Mouse (Mus musculus) MEL-GATA-1-ER (cell line): ENCODE measurements around the gene Klk14.
"Not testable (repeated sequence)": the region's sequence is repeated elsewhere in the genome, so short reads cannot be mapped to it uniquely, and the experiment has no call there.

ENCODE experiments used
- DNase-seq: peaks from one replicate; pipeline ENCODE4 v3.0.0-alpha.2; 2012; ENCODE audit warnings: low read depth; ENCODE audit errors: extremely low read depth

The Klk14 gene

DNA sequence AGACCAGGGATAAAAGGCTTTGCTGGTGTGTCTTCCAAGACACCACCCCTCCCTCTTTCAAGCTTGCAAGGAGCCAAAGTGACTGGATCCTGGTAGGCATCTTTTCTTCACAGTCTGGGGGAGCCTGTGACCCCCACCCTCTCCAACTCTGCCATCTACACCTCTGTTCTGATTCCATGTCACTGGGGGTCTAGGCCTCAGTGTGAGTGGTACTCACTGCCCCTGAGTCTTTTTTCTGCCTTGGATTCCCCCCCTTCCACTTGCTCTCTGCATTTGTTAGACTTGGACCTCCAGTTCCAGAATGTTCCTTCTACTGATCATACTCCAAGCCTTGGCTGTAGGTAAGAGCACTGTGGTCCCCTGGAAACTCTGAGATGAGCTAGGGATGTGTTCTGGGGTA is at the start of gene Klk14:
Klk14 (plus strand) TSS at position 301 of the 400 bp plus-strand sequence.
- no peak for DNase-seq

DNA sequence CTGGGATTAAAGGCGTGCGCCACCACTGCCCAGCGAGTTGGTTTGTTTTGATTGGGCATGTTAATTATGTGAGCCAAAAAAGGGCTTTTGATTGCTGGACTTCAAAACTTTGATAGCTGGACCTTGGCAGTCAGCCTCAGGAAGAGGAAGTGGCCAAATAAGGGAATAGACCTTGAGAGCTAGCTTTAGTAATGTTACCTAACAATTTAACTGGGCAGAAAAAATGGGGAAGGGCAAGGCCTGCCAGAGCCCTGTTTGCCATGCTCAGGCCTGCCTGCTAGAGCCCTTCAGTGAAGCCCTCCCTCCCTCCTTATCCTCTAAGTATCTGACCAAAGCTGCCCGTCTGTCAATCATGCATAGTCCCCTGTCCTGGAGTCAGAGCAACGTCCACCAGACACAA is 47.6 kb upstream of the Klk14 start:
- no peak for DNase-seq

DNA sequence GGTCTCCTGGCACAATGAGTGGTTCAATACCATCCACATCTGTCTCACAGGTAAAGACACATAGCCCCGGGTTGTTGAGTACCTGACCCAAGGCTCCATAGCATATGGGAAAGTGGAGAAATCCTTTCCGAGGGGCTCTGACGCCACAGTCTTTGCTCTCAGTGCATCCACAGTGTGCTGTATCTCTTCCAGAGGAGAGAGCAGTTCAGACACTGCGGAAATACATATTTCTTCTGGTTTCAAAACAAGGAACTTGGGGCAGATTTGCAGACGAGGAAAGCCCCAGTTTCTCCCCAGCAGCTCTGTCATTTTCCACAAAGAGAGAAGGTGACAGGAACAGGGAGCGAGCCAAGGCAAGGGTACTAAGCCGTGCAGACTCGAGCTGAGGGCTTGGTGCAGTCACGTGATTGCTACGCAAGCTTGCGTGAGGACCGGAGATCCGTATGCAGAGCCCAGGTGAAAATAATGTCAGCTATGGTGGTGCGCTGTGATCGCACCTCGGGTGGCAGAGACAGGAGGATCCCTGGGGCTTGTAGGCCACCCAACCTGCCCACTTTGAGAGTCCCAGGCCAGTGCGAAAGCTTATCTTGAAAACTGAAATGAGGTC is 47.1 kb upstream of the Klk14 start:
- no peak for DNase-seq

DNA sequence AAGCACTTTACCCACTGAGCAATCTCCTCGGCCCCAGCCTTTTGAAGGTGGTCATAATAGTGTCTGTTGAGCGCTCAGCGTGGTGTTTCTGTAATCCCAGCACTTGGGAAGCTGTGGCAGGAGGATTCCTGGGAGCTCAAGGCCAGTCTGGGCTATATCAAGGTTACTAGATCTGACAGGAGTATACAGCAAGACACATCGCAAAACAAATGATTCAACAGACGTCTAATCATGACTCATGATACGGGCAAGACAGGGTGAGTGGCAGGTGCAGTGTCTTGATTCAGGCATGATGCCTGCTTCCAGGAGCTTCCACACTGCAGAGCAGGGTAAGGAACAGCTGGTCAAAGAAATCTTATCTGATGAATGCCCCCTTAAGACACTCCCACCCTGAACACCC is 37.5 kb upstream of the Klk14 start:
- no peak for DNase-seq

DNA sequence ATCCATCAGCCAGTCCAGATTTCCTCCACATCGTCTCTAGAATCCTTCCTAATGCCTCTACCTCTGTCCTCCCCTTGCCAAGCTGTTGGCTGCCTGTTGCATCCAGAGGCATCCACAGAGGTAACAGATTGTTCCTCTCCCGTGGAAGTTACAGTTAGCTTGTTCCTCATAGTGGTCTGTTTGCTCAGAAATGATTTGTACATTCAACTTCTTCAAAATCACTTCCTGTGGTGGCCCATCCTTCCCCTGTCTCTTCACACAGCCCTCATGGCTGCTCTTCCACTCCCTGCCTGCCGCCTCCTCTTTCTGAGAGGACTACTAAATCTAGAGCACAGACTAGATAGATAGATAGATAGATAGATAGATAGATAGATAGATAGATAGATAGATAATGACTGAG is 35.7 kb upstream of the Klk14 start:
- no peak for DNase-seq

DNA sequence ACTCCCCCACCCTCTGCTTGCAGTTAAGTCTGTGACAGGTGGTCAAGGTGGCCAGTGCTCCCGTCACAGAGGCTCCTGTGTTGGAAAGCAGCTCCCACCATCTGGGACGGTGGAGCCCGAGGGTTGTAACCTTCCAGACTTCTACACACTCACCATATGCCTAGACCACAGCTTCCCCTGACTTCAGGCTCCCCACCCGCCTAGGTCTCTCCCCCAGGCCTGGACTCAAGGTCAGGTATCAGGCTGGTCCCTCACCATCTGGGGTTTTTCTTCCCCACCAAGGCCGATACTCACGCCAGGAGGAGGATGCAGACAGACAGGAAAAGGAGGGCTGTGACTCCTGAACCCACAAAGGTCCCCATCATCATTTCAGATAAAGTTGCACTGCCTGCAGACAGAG is 34.0 kb upstream of the Klk14 start:
- no peak for DNase-seq

DNA sequence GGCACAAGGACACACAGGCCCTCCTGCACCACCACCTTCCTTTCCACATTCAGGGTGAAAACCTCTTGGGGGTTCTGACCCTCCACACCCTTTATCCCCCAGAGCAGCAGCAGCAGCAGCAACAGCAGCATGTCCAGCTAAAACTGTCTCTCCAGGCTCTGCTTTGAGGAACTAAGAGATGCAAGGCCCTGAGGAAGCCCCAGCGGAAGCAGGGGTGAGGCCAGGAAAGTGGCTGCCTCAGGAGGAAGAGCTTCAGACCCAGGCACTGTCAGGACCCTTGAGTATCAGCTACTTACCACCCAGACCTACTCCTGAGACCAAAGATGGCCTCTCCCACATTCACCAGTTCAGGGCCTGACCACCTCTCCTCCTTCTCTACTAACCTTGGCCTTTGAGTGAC is 30.2 kb upstream of the Klk14 start, which contains the start of gene Siglece:
Siglece (minus strand) TSS at position 160 of the 400 bp plus-strand sequence.
- no peak for DNase-seq

DNA sequence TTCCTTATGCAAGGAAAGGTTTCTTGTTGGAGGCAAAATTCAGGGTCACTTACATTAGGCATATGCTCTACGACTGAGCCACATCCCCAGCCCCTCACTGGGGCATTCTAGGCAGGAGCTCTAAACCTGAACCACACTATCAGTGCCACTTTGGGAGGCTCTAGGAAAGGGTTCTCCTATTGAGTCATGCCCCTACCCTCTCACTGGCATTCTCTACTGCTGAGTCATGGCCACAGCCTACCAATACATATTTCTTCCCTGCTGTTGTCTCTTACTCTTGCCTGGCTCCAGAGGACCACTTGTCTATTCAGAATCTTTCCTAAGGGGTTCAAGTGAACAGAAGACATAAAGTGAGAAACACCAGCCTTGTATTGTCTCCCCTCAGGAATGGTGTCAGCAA is 27.4 kb upstream of the Klk14 start:
- no peak for DNase-seq

DNA sequence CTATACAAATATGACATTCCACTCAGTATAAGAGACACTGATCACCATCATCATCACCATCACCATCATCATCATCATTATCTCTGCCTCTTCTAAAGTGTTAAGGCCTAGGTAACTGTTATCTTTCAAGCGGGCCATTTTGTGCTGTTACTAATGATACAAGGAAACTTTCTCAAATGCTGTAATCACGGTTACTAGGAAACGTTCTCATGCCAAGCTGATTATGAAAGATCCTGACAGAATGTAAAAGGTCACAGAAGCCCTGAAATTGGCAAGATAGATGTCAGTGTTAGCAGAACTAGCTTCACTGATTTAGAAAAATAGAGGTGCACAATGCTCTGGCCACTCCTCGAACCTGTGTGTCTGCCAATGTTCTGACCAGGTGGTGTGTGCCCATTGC is 23.0 kb upstream of the Klk14 start:
- not testable (repeated sequence) for DNase-seq

DNA sequence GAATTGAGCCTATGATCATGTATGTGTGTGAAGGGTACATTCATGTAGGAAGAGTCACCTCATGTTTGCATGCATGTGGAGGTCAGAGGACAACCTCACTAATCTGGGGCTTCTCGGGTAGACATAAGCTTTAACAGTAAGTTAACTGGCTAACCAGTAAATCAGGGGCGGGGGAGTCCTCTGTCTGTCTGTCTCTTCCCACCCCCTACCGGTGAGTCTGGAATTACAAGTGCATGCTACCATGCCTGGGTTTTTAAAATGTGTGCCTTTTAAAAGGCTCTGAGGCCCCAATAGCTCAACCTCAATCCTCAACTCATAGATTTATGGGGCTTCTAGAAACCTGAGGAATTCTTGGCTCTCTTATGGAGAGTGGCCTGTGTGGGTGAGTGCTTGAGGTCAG is 21.6 kb upstream of the Klk14 start:
- DNase-seq: no peak

DNA sequence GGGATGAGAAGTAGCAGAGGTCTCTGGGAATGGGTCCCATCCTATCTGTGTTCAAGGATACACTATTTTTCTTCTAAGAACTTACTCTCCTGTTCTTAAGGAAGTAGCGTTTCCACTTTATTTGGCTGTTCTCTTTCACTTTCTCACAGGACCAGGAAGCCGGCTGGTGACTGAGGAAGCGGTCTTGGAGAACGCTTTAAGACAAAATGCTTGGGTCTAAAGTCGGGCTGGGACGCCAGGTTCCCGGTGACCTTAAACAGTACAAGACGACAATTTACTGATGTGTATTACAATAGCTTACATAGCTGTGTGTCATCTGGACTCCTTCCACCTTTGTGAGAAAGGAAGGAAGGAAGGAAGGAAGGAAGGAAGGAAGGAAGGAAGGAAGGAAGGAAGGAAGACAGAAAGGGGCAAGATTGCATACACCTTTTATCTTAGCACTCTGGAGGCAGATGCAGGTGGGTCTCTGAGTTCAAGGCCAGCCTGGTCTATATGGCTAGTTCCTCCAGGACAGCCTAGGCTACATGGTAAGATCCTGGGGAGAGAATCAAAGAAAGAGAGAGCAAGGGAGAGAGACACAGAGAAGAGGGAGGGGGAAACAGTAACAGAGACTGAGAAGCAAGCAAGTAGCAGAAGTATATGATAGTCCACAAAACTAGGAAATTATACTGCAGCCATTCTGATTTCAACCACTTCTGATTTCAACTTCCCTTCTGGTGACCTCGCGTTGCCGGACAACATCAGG is 19.0 kb upstream of the Klk14 start:
- no peak for DNase-seq

DNA sequence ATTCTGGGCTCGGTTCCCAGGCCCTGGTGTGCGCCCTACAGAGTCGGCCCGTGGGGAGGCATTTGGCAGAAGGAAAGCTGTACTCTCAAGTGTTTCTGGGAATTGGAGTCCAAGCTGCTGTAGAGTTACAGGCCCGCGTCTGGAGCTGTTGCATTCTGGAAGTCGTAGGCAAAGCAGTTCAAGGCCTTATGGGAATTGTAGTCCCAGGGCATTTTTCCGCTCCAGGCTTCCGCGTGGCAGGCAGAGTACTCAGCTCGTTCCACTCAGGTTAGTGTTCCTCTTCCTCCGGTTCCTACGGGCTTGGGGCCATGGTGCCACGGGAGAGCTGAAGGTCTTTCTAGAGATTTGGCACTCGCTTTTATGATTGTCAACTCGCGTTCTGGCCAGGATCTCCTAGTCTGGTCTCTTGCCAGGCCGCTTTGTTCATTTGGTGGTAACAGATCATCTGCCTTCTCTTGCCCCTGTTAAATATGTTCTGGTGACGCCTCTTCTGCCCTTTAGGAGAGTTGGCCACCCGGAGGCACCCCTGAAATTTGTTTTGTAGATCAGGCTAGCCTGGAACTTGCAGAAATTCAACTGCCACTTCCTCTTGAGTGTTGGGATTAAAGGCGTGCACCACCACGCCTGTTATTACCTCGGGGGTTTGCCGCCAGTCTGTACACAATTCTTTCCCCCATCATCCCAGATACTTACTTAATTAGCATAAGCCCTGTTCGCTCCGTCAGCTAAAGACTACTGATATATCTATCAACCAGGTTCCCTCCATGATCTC is 18.2 kb upstream of the Klk14 start, which contains the start of gene Ctu1:
Ctu1 (plus strand) TSS at position 208 of the 772 bp plus-strand sequence.
- DNase-seq: peak; percentile 93

DNA sequence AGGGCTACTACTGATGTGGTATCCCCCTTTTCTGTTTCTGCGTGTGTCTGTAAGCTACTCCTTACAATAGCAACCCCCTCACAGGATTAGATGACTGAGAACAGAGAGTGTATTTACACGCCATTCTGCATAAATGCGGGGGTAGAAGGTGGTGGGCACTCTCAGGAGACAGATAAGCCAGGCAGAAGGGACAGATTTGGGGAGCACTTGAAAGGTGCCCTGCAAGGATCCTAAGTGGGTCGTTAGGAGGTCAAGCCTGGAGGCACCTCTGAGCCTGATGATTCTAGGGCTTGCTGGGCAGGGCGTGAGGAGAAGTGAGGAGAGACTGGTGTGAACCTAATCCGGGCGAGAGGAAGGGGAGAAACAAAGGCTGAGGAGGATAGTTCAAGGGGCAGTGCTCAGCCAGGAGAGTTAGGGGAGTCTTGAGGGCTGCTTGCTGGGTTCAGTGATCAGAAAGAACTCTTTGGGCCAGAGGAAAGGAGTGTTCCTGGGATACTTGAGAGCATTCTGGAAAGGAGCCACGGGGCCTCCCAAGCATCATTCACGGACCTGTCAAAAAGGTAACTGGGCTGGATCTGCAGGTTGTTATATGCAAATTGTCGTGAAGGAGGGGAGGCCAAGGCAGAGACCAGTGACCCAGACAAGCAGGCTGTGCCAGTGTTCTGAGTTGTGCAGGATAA is 17.5 kb upstream of the Klk14 start:
- DNase-seq: no peak

DNA sequence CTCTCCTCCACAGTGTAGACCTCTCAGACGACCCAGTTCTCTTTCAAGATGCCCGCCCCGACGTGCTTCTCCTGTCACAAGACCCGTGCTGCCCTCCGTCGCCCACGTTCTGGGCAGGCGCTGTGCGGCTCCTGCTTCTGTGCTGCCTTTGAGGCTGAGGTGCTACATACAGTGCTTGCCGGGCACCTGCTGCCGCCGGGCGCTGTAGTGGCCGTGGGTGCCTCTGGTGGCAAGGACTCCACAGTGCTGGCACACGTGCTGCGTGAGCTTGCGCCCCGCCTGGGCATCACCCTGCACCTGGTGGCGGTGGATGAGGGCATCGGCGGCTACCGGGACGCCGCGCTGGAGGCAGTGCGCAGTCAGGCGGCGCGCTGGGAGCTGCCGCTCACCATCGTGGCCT is 15.1 kb upstream of the Klk14 start:
- DNase-seq: no peak

DNA sequence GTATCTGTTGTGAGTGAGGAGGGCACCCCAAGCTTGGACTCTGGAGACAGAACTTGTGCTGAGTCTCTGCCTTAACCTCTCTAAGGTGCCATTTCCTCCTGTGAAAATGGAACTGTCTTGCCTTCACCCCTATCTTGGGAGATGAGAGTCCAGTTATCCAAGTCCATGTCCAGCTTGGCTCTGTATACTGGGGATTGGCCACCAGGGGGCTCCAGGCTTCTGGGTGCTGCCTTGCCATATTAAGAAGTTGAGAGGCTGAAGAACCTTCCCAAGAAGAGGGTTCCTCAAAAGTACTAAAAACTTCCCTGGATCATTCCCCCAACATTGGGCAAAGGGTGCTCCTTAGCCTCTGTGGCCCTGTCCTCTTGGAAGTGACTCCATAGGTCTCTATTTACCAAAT is 11.7 kb upstream of the Klk14 start:
- no peak for DNase-seq

DNA sequence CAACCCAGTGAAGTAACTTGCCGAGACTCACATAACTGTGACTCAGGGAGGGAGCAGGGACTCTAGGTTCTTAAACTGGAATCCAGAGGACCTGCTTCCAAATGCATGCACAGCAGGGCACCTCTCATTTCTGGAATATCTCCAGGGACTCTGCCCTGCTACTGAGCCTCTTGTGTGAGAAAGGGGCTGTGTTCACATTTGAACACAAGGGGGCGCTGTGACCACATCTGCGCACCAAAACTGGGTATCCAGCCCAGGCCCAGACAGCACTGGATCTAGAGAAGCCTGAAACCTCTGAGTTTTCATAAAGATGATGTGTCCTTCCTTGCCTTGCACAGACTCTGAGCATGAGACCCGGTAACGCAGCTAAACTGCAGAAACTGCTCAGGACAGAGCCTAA is 9.3 kb upstream of the Klk14 start:
- no peak for DNase-seq

DNA sequence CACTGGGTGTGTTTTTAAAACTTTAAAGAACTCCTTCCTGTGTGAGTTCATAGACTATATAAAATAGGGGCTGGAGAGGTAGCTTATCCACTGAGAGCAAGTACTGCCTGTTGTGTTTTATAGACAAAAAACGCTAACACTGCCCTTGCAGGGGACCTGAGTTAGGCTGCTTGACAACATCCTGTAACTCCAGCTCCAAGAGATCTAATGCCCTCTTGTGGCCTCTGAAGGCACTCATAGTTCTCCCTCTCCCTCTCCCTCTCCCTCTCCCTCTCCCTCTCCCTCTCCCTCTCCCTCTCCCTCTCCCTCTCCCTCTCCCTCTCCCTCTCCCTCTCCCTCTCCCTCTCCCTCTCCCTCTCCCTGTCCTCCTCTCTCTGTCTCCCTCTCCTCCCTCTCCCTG is 7.7 kb upstream of the Klk14 start:
- not testable (repeated sequence) for DNase-seq

DNA sequence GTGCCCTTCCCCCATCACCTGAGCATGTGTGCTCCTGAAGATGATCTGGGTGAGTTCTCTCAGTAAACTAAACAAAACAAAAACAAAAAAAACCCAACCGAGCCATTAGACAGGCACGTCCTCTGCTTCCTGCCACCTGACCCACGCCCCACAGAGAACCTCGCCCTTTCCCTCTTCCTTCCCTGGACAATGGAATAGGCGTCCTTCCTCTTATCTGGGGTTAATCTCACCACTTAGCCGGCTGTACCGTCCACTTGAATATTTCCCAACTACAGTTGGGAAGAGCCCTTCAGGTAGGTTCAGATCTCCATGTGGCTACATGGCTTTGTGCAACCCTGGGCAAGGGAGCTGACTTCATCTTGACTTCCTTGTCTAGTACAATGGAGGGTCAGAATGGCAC is 5.1 kb upstream of the Klk14 start:
- no peak for DNase-seq

DNA sequence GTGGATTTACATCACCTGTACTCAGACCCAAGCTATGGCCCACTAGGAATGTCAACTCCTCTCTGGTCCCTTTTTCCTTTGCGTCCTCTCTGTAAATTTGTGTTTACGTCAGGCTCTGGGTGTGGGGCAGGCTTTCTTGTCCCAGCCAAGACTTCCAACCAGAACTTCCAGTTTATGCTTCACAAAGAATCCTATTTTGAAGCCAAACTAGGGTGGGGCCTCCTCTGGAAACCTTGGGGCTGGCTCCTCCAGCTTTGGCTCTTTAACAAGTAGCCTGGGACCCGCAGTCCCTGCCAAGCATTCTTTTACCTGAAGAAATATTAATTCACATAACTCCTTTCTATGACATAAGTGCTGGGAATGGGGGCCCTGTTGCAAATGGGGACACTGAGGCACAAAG is 19.8 kb downstream of the Klk14 start:
- no peak for DNase-seq

DNA sequence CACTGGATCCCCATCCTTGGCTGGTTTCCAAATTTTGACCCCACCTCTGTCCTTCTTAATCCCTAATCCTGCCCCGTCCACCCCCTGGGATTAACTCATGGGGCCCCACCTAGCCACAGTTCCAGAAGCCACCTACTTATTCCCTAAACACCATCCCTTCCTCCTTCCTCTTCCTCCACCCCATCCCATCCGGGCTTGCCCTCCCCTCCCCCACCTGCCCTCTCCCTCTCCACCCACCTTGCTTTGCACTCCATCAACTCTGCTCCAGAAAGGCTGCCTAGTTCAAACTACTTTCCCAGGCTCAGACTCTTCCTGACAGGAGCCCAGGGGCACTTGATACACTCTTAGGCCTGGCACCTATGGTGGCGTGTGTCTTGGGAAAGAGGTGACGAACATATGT is 22.0 kb downstream of the Klk14 start, which contains the start of gene Klk13:
Klk13 (plus strand) TSS at position 301 of the 400 bp plus-strand sequence.
- DNase-seq: no peak

DNA sequence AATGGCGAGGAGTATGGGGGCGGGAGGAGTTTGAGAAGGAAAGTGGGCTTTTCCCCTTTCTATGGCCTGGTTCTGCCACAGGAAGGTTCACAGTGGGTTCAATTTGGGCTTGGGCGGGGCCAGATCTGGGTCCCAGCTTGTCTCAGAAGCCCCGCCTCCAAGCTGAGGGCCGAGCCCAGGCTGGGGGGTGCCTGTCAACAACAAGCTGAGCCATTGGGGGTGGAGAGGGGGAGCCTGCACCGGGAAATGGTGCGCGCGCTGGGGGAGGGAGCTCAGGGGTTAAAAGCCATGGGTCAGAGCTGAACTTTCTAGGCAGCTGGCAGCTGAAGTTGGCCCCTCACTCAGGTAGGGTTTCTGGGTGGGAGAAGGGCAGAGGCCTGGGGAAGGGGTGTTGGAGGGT is 22.7 kb downstream of the Klk14 start:
- no peak for DNase-seq
